ENCODE assay signal across 18 mouse cellular contexts in genomic region chr8:124828561-124829240, GRCm38 (mm10). TPM values are rescaled to one million over a fixed set of nuclear protein-coding genes. Genes with fewer than 3 reads are reported as not detected.
A peak's percentile ranks its signal among the peaks of the same experiment; 100 is the strongest.
DNase-seq lines count a peak whose midpoint lies in the region; ATAC-seq and TF ChIP-seq lines count a peak whose summit lies in the region.
"Had no signal": no experiment of that assay in that cellular context is flagged by ENCODE, and none has a peak within 500 bp of the region (broad histone marks: within the 10 kb centered on the region; RNA-seq: fewer than 3 reads in every experiment).

No protein-coding gene starts in this region.

- no peaks in the 10 kb centered on the region for H3K36me3 ChIP-seq in E14TG2a.4 (ENCODE audit: insufficient read depth, low read length)
- H3K36me3 ChIP-seq: G1E had no signal

- H3K27me3 ChIP-seq in E14TG2a.4 (ENCODE audit: insufficient read depth, low read length), result peaks cover 31% of the 10 kb centered on the region
- H3K27me3 ChIP-seq: forebrain, embryonic 15.5 days had no signal

- H3K9me3 ChIP-seq in E14TG2a.4 (ENCODE audit: low read length), result no peaks in the 10 kb centered on the region
- H3K9me3 ChIP-seq: forebrain, embryonic 15.5 days; G1E; hindbrain, embryonic 10.5 days had no signal

- DNase-seq in frontal cortex, postnatal 36 days (ENCODE audit: low spot score in 2 of 2), result peak; percentile 11 to 26
- no peak for DNase-seq in frontal cortex, postnatal 14 days (ENCODE audit: low spot score in 2 of 2)
- DNase-seq in cerebellum, adult 18-20 months, result peak; percentile 64 to 65
- DNase-seq in layer of hippocampus, adult 2 months (ENCODE audit: low spot score in 2 of 2), result peak; percentile 42 to 58
- no peak for DNase-seq in retina, postnatal 1 day
- DNase-seq: adrenal gland, postnatal 25 days; gastrocnemius, postnatal 36 days; liver; lung, adult 2 months; thymus, postnatal 4 days had no signal

- 0 out of 2 replicates have a peak overlapping the region, but pooled peaks have one; percentile 10 for H3K4me3 ChIP-seq in E14TG2a.4 (replicated peaks; ENCODE audit: low read length)
- H3K4me3 ChIP-seq in layer of hippocampus, adult 2 months, result no peak overlapping the region
- H3K4me3 ChIP-seq: forebrain, embryonic 15.5 days; hindbrain, embryonic 10.5 days; left cerebral cortex, adult 2 months had no signal

- no peak for TF ChIP-seq CTCF in E14TG2a.4 (conservative IDR thresholded peaks at IDR 0.05; ENCODE audit: low read length)
- no peak for TF ChIP-seq CTCF in layer of hippocampus, adult 2 months (conservative IDR thresholded peaks at IDR 0.05)

- 0 out of 2 replicates have a peak overlapping the region, but pooled peaks have one; percentile 18 for H3K27ac ChIP-seq in layer of hippocampus, adult 2 months
- H3K27ac ChIP-seq: forebrain, embryonic 15.5 days; hindbrain, embryonic 10.5 days; left cerebral cortex, adult 2 months had no signal

- H3K4me1 ChIP-seq in E14TG2a.4 (replicated peaks; ENCODE audit: low read depth, low read length), result peaks cover 63% of the 10 kb centered on the region
- H3K4me1 ChIP-seq: forebrain, embryonic 15.5 days had no signal

- ATAC-seq in monocyte, adult 5-6 weeks (replicated peaks; ENCODE audit: insufficient number of reproducible peaks, low FRiP score, low TSS enrichment, poor library complexity, severe bottlenecking), result no peak
- ATAC-seq: forebrain, embryonic 15.5 days had no signal

RNA-seq across cellular contexts. Expression of gene Gnpat, which starts 34.1 kb away (rescaled TPM):
- total RNA-seq in layer of hippocampus, adult 2 months (2021), result 10 to 100 TPM; 64.3 to 68.0 TPM
- 37.0 to 58.8 TPM (median 41.2 TPM) in 3 replicates for total RNA-seq in monocyte, adult 5-6 weeks (2017)

RNA-seq across cellular contexts. Expression of gene 2810004N23Rik, which starts 34.2 kb away (rescaled TPM):
- total RNA-seq in layer of hippocampus, adult 2 months (2021), result 10 to 100 TPM; 21.8 to 24.8 TPM
- total RNA-seq in monocyte, adult 5-6 weeks (2017), result 26.0 to 39.2 TPM (median 27.4 TPM) in 3 replicates

RNA-seq across cellular contexts. Expression of gene Trim67, which starts 35.8 kb away (rescaled TPM):
- 1 to 10 TPM; 2.9 to 3.1 TPM for total RNA-seq in layer of hippocampus, adult 2 months (2021)
- total RNA-seq in monocyte, adult 5-6 weeks (2017), result not detected in 3 replicates
- total RNA-seq: common myeloid progenitor, adult 5-6 weeks; megakaryocyte progenitor cell, adult 5-6 weeks had no signal

Comparison
In these comparisons a context has a peak if more than half of its experiments do, and no peak if none do; other contexts are left out.
1. DNase-seq: peak in frontal cortex, postnatal 36 days (2 of 2), cerebellum, adult 18-20 months (2 of 2) and layer of hippocampus, adult 2 months (2 of 2); none in frontal cortex, postnatal 14 days (0 of 2) and retina, postnatal 1 day (single experiment).